In genomic region chr17:47523211-47523682, GRCm38 (mm10) we compare ENCODE assay signal across 7 mouse cellular contexts. TPM values are rescaled to one million over a fixed set of nuclear protein-coding genes. Genes with fewer than 3 reads are reported as not detected.
DNase-seq lines count a peak whose midpoint lies in the region; ATAC-seq and TF ChIP-seq lines count a peak whose summit lies in the region.

No protein-coding gene starts in this region.

- H3K4me3 ChIP-seq in midbrain, embryonic 10.5 days: no peak overlapping the region
- no peak overlapping the region for H3K4me3 ChIP-seq in midbrain, embryonic 15.5 days
- H3K4me3 ChIP-seq in embryonic facial prominence, embryonic 15.5 days (replicated peaks): no peak overlapping the region
- no peak overlapping the region for H3K4me3 ChIP-seq in hindbrain, postnatal 0 days (ENCODE audit: low read length)
- no peak overlapping the region for H3K4me3 ChIP-seq in midbrain, embryonic 13.5 days (replicated peaks)

- H3K4me2 ChIP-seq in midbrain, embryonic 15.5 days: no peak overlapping the region
- no peak overlapping the region for H3K4me2 ChIP-seq in embryonic facial prominence, embryonic 15.5 days (replicated peaks)
- H3K4me2 ChIP-seq in hindbrain, postnatal 0 days (ENCODE audit: low read depth, low read length): no peak overlapping the region
- H3K4me2 ChIP-seq in midbrain, embryonic 13.5 days (replicated peaks): no peak overlapping the region

- no peaks in the 10 kb centered on the region for H3K27me3 ChIP-seq in midbrain, embryonic 10.5 days (ENCODE audit: low read depth, poor library complexity, severe bottlenecking)
- no peaks in the 10 kb centered on the region for H3K27me3 ChIP-seq in midbrain, embryonic 15.5 days (replicated peaks)
- no peaks in the 10 kb centered on the region for H3K27me3 ChIP-seq in embryonic facial prominence, embryonic 15.5 days
- no peaks in the 10 kb centered on the region for H3K27me3 ChIP-seq in hindbrain, postnatal 0 days (ENCODE audit: insufficient read depth, low read length)
- H3K27me3 ChIP-seq in midbrain, embryonic 13.5 days: no peaks in the 10 kb centered on the region

- DNase-seq in midbrain, embryonic 10.5 days (ENCODE audit: low spot score): no peak
- DNase-seq in hindbrain, postnatal 0 days (ENCODE audit: low spot score): no peak
- no peak for DNase-seq in frontal cortex, postnatal 25 days (ENCODE audit: low spot score in 2 of 2)
- DNase-seq in left cerebral cortex, postnatal 25 days (ENCODE audit: low spot score in 2 of 2): no peak

- ATAC-seq in midbrain, embryonic 15.5 days (replicated peaks): no peak
- ATAC-seq in embryonic facial prominence, embryonic 15.5 days (ENCODE audit: insufficient number of reproducible peaks, low FRiP score, low TSS enrichment, low read depth): no peak
- no peak for ATAC-seq in hindbrain, postnatal 0 days
- ATAC-seq in midbrain, embryonic 13.5 days: no peak

- H3K4me1 ChIP-seq in midbrain, embryonic 10.5 days: peaks cover 52% of the 10 kb centered on the region
- peaks cover 25% of the 10 kb centered on the region for H3K4me1 ChIP-seq in midbrain, embryonic 15.5 days
- peaks cover 76% of the 10 kb centered on the region for H3K4me1 ChIP-seq in embryonic facial prominence, embryonic 15.5 days
- peaks cover 12% of the 10 kb centered on the region; the same call in 1 of the 2 replicates for H3K4me1 ChIP-seq in hindbrain, postnatal 0 days (ENCODE audit: insufficient read depth, low read length)
- peaks cover 35% of the 10 kb centered on the region for H3K4me1 ChIP-seq in midbrain, embryonic 13.5 days (replicated peaks)

- intact Hi-C loops in left cerebral cortex, postnatal 25 days (cut with DNase I): no loop called here

- no peak overlapping the region; the same call in 1 of the 2 replicates for H3K9ac ChIP-seq in midbrain, embryonic 15.5 days
- H3K9ac ChIP-seq in embryonic facial prominence, embryonic 15.5 days: no peak overlapping the region
- no peak overlapping the region for H3K9ac ChIP-seq in hindbrain, postnatal 0 days (replicated peaks; ENCODE audit: low read length)
- H3K9ac ChIP-seq in midbrain, embryonic 13.5 days (replicated peaks): no peak overlapping the region; the same call in 1 of the 2 replicates

- no peaks in the 10 kb centered on the region for H3K9me3 ChIP-seq in midbrain, embryonic 10.5 days (replicated peaks)
- no peaks in the 10 kb centered on the region for H3K9me3 ChIP-seq in midbrain, embryonic 15.5 days
- no peaks in the 10 kb centered on the region for H3K9me3 ChIP-seq in embryonic facial prominence, embryonic 15.5 days (replicated peaks)
- no peaks in the 10 kb centered on the region for H3K9me3 ChIP-seq in hindbrain, postnatal 0 days (ENCODE audit: low read length)
- H3K9me3 ChIP-seq in midbrain, embryonic 13.5 days: no peaks in the 10 kb centered on the region

- H3K36me3 ChIP-seq in midbrain, embryonic 10.5 days: no peaks in the 10 kb centered on the region
- H3K36me3 ChIP-seq in midbrain, embryonic 15.5 days (replicated peaks): no peaks in the 10 kb centered on the region
- no peaks in the 10 kb centered on the region for H3K36me3 ChIP-seq in embryonic facial prominence, embryonic 15.5 days
- H3K36me3 ChIP-seq in hindbrain, postnatal 0 days (ENCODE audit: insufficient read depth, low read length): no peaks in the 10 kb centered on the region
- H3K36me3 ChIP-seq in midbrain, embryonic 13.5 days: no peaks in the 10 kb centered on the region

- peak overlapping the region; percentile 90 for H3K27ac ChIP-seq in midbrain, embryonic 10.5 days (replicated peaks)
- no peak overlapping the region for H3K27ac ChIP-seq in midbrain, embryonic 15.5 days
- peak overlapping the region; percentile 96 for H3K27ac ChIP-seq in embryonic facial prominence, embryonic 15.5 days (replicated peaks)
- H3K27ac ChIP-seq in hindbrain, postnatal 0 days: peak overlapping the region; percentile 62
- H3K27ac ChIP-seq in midbrain, embryonic 13.5 days: peak overlapping the region; percentile 89; the same call in 1 of the 2 replicates

- whole genome bisulfite sequencing in midbrain, embryonic 10.5 days: 69% methylated on average over 18 of the region's 18 CpGs
- whole genome bisulfite sequencing in midbrain, embryonic 15.5 days: 65% methylated on average over 18 of the region's 18 CpGs
- WGBS in embryonic facial prominence, embryonic 15.5 days: 38% methylated on average over 18 of the region's 18 CpGs
- WGBS in hindbrain, postnatal 0 days: 59% methylated on average over 18 of the region's 18 CpGs
- WGBS in midbrain, embryonic 13.5 days: 58% methylated on average over 18 of the region's 18 CpGs

- TF ChIP-seq CTCF in hindbrain, postnatal 0 days (IDR thresholded peaks at IDR 0.05; ENCODE audit: low read depth): no peak

RNA-seq across cellular contexts. Expression of gene Ccnd3, which starts 18.4 kb away (rescaled TPM):
- 270 and 341 TPM in 2 replicates for polyA plus RNA-seq in midbrain, embryonic 10.5 days (2016; fragmentation: Nextera tagmentation; extraction: Ambion mirVana)
- polyA plus RNA-seq in midbrain, embryonic 15.5 days (2015; fragmentation: Nextera tagmentation; extraction: Ambion mirVana): 74.0 and 87.8 TPM in 2 replicates
- 552 and 575 TPM in 2 replicates for polyA plus RNA-seq in embryonic facial prominence, embryonic 15.5 days (2015; fragmentation: Nextera tagmentation; extraction: Ambion mirVana)
- total RNA-seq in hindbrain, postnatal 0 days (2014; rRNA removed): 55.0 and 63.4 TPM in 2 replicates
- polyA plus RNA-seq in hindbrain, postnatal 0 days (2015; fragmentation: Nextera tagmentation; extraction: Ambion mirVana): 69.3 and 71.5 TPM in 2 replicates
- polyA plus RNA-seq in midbrain, embryonic 13.5 days (2015; fragmentation: Nextera tagmentation; extraction: Ambion mirVana): 60.4 and 71.4 TPM in 2 replicates
- 10 to 100 TPM; 31.0 to 31.7 TPM for total RNA-seq in left cerebral cortex, postnatal 25 days (2021)

RNA-seq across cellular contexts. Expression of gene Taf8, which starts 21.2 kb away (rescaled TPM):
- polyA plus RNA-seq in midbrain, embryonic 10.5 days (2016; fragmentation: Nextera tagmentation; extraction: Ambion mirVana): 31.4 and 33.8 TPM in 2 replicates
- polyA plus RNA-seq in midbrain, embryonic 15.5 days (2015; fragmentation: Nextera tagmentation; extraction: Ambion mirVana): 22.0 and 22.4 TPM in 2 replicates
- polyA plus RNA-seq in embryonic facial prominence, embryonic 15.5 days (2015; fragmentation: Nextera tagmentation; extraction: Ambion mirVana): 30.0 and 32.4 TPM in 2 replicates
- 17.9 and 22.2 TPM in 2 replicates for total RNA-seq in hindbrain, postnatal 0 days (2014; rRNA removed)
- 11.8 and 12.3 TPM in 2 replicates for polyA plus RNA-seq in hindbrain, postnatal 0 days (2015; fragmentation: Nextera tagmentation; extraction: Ambion mirVana)
- 24.6 and 27.3 TPM in 2 replicates for polyA plus RNA-seq in midbrain, embryonic 13.5 days (2015; fragmentation: Nextera tagmentation; extraction: Ambion mirVana)
- total RNA-seq in left cerebral cortex, postnatal 25 days (2021): 10 to 100 TPM; 16.4 to 16.7 TPM
